In the genomic region with DNA sequence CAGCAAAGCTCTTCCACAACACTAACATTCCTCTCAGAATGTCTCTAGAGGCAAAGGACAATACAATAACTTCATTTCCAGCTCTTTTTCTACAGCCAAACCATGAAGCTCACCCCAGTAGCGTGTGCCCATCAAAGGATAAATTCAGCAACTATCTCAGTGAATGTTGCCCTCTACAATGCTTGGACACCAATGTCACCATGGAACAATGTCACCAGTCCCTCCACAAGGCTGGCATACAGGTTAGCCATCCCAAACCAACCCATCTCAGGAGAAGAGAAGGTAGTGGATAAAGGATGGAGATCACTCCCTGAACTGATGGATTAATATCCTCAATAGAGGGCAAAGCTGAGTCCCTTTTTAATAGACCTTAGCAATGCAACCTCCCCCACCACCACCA, we compare ENCODE assay signal across 16 mouse cellular contexts.
DNase-seq lines count a peak whose midpoint lies in the region; ATAC-seq and TF ChIP-seq lines count a peak whose summit lies in the region.
"Had no signal": no experiment of that assay in that cellular context is flagged by ENCODE, and none has a peak within 500 bp of the region (broad histone marks: within the 10 kb centered on the region; RNA-seq: fewer than 3 reads in every experiment).

No protein-coding gene starts in this region.

- H3K4me3 ChIP-seq in midbrain, embryonic 12.5 days, result no peak overlapping the region
- H3K4me3 ChIP-seq in midbrain, embryonic 15.5 days, result no peak overlapping the region
- H3K4me3 ChIP-seq in hindbrain, embryonic 16.5 days (ENCODE audit: low read length), result no peak overlapping the region
- no peak overlapping the region for H3K4me3 ChIP-seq in kidney, adult 2 months (ENCODE audit: insufficient read depth, low read depth, low read length)
- H3K4me3 ChIP-seq: embryonic facial prominence, embryonic 10.5 days; erythroblast, embryonic 14.5 days; limb, embryonic 13.5 days; liver, embryonic 15.5 days had no signal

- H3K4me1 ChIP-seq in midbrain, embryonic 12.5 days, result no peaks in the 10 kb centered on the region
- 0 out of 2 replicates have a peak, but pooled peaks cover 6% of the 10 kb centered on the region for H3K4me1 ChIP-seq in midbrain, embryonic 15.5 days
- H3K4me1 ChIP-seq in hindbrain, embryonic 16.5 days (ENCODE audit: control insufficient read depth, insufficient read depth, low read depth, low read length), result no peaks in the 10 kb centered on the region
- no peaks in the 10 kb centered on the region for H3K4me1 ChIP-seq in kidney, adult 2 months (ENCODE audit: control insufficient read depth, insufficient read depth, low read length)
- H3K4me1 ChIP-seq: liver, embryonic 15.5 days had no signal

- no peak for TF ChIP-seq POLR2A in kidney, adult 2 months (IDR thresholded peaks at IDR 0.05; ENCODE audit: low read depth, low read length)

- H3K27ac ChIP-seq in midbrain, embryonic 12.5 days (replicated peaks), result no peak overlapping the region
- no peak overlapping the region for H3K27ac ChIP-seq in midbrain, embryonic 15.5 days
- no peak overlapping the region for H3K27ac ChIP-seq in hindbrain, embryonic 16.5 days (ENCODE audit: low read depth, low read length)
- no peak overlapping the region for H3K27ac ChIP-seq in kidney, adult 2 months (ENCODE audit: insufficient read depth, low read depth, low read length)
- H3K27ac ChIP-seq: embryonic facial prominence, embryonic 10.5 days; limb, embryonic 13.5 days; liver, embryonic 15.5 days had no signal

- peak; percentile 39; the same call in 1 of the 2 replicates for ATAC-seq in cerebellum, adult (ENCODE audit: insufficient number of reproducible peaks, low FRiP score, low TSS enrichment)
- 0 out of 2 replicates have a peak, but pooled peaks have one; percentile 6 for ATAC-seq in midbrain, embryonic 12.5 days (ENCODE audit: low FRiP score, low read depth)
- ATAC-seq in midbrain, embryonic 15.5 days (replicated peaks), result no peak
- no peak; the same call in 1 of the 2 replicates for ATAC-seq in hindbrain, embryonic 16.5 days

- 94% methylated on average over 1 of the region's 1 CpGs for WGBS in midbrain, embryonic 12.5 days
- WGBS in midbrain, embryonic 15.5 days, result 93% methylated on average over 1 of the region's 1 CpGs
- 88% methylated on average over 1 of the region's 1 CpGs for WGBS in hindbrain, embryonic 16.5 days
- 100% methylated on average over 1 of the region's 1 CpGs for WGBS in kidney, adult 2 months

- no peak for DNase-seq in cerebellum, postnatal 4 days (ENCODE audit: low spot score in 2 of 2)
- peak; percentile 22 to 53 for DNase-seq in cerebellum, adult 18-20 months
- DNase-seq in kidney, adult 2 months, result no peak
- DNase-seq in layer of hippocampus, postnatal 14 days (ENCODE audit: low spot score in 2 of 2), result no peak
- DNase-seq: adrenal gland, adult 8-10 months; right cerebral cortex, adult 18-20 months; thymus, postnatal 36 days had no signal

- no peaks in the 10 kb centered on the region for H3K27me3 ChIP-seq in midbrain, embryonic 12.5 days
- no peaks in the 10 kb centered on the region for H3K27me3 ChIP-seq in midbrain, embryonic 15.5 days (replicated peaks)
- H3K27me3 ChIP-seq in hindbrain, embryonic 16.5 days (replicated peaks; ENCODE audit: control insufficient read depth, insufficient read depth, low read length), result no peaks in the 10 kb centered on the region
- no peaks in the 10 kb centered on the region for H3K27me3 ChIP-seq in kidney, adult 2 months (replicated peaks; ENCODE audit: control insufficient read depth, insufficient read depth, low read length)
- H3K27me3 ChIP-seq: limb, embryonic 13.5 days; liver, embryonic 15.5 days had no signal

- no peaks in the 10 kb centered on the region for H3K36me3 ChIP-seq in midbrain, embryonic 12.5 days
- H3K36me3 ChIP-seq in midbrain, embryonic 15.5 days (replicated peaks), result no peaks in the 10 kb centered on the region
- H3K36me3 ChIP-seq in hindbrain, embryonic 16.5 days (ENCODE audit: control insufficient read depth, insufficient read depth, low read length), result no peaks in the 10 kb centered on the region
- no peaks in the 10 kb centered on the region for H3K36me3 ChIP-seq in kidney, adult 2 months (ENCODE audit: control insufficient read depth, insufficient read depth, low read length)
- H3K36me3 ChIP-seq: embryonic facial prominence, embryonic 10.5 days; limb, embryonic 13.5 days; liver, embryonic 15.5 days had no signal

- no peak overlapping the region for H3K4me2 ChIP-seq in midbrain, embryonic 12.5 days (replicated peaks)
- no peak overlapping the region for H3K4me2 ChIP-seq in midbrain, embryonic 15.5 days
- H3K4me2 ChIP-seq in hindbrain, embryonic 16.5 days (ENCODE audit: low read length), result peak overlapping the region; percentile 35
- H3K4me2 ChIP-seq: midbrain, embryonic 11.5 days had no signal

- no peak for TF ChIP-seq CTCF in kidney, adult 2 months (conservative IDR thresholded peaks at IDR 0.05; ENCODE audit: insufficient read depth, insufficient read length, low read depth, low read length)

- H3K9ac ChIP-seq in midbrain, embryonic 12.5 days (replicated peaks), result no peak overlapping the region
- no peak overlapping the region for H3K9ac ChIP-seq in midbrain, embryonic 15.5 days
- H3K9ac ChIP-seq in hindbrain, embryonic 16.5 days (ENCODE audit: low read depth, low read length), result no peak overlapping the region
- H3K9ac ChIP-seq: limb, embryonic 13.5 days; liver, embryonic 15.5 days had no signal

- H3K9me3 ChIP-seq in midbrain, embryonic 12.5 days, result no peaks in the 10 kb centered on the region
- H3K9me3 ChIP-seq in midbrain, embryonic 15.5 days, result no peaks in the 10 kb centered on the region
- no peaks in the 10 kb centered on the region for H3K9me3 ChIP-seq in hindbrain, embryonic 16.5 days (ENCODE audit: control insufficient read depth, low read length)
- H3K9me3 ChIP-seq: embryonic facial prominence, embryonic 10.5 days; limb, embryonic 13.5 days; liver, embryonic 15.5 days had no signal

Comparison
In these comparisons a context has a peak if more than half of its experiments do, and no peak if none do; other contexts are left out.
1. ATAC-seq: peak in cerebellum, adult (single experiment) and midbrain, embryonic 12.5 days (single experiment); none in midbrain, embryonic 15.5 days (single experiment) and hindbrain, embryonic 16.5 days (single experiment).
2. DNase-seq: peak in cerebellum, adult 18-20 months (2 of 2); none in cerebellum, postnatal 4 days (0 of 2), kidney, adult 2 months (single experiment) and layer of hippocampus, postnatal 14 days (0 of 2).